Mouse (Mus musculus) megakaryocyte, embryonic 14.5 days (primary cell): ENCODE results near the gene Prkce.

Source experiments
- FLI1 ChIP-seq: IDR thresholded peaks from 2 replicates; pipeline ENCODE4 v1.6.1; 2012; ENCODE audit warnings: low read length, inconsistent platforms, mixed read lengths
- GATA1 ChIP-seq: IDR thresholded peaks from 3 replicates; pipeline ENCODE4 v1.6.1; 2012; ENCODE audit warnings: mixed read lengths, low read length, inconsistent platforms, borderline replicate concordance

GRCm38 (mm10) chr17:86705236-86705635, 537.7 kb downstream of the Prkce start:
- no peak for TF ChIP-seq GATA1
- TF ChIP-seq FLI1, result no peak
